Mouse (Mus musculus) adrenal gland, adult 8-10 months (tissue): ENCODE data around the gene Olfr303. TPM values are rescaled to one million over a fixed set of nuclear protein-coding genes. Genes with fewer than 3 reads are reported as not detected.
"Not testable (repeated sequence)": the region's sequence is repeated elsewhere in the genome, so short reads cannot be mapped to it uniquely, and the experiment has no call there.

Experiments used
- DNase-seq: peaks from one replicate; pipeline ENCODE4 v3.0.0; 2022
- total RNA-seq, 4 experiments: library from RNA; stranded (reverse); gene quantifications; 2 replicates each; pipeline ENCODE4 v1.2.4; 2022

Gene Olfr303
- not detected for total RNA-seq

- no peak for DNase-seq
These were observed at the start of gene Olfr303 for GRCm38 (mm10) chr7:86397689-86398088. Olfr303 (minus strand) TSS chr7:86397789.

- DNase-seq, result no peak
These were observed 6.0 kb upstream of the Olfr303 start, which contains the start of gene Olfr301 for GRCm38 (mm10) chr7:86403546-86403945. Olfr301 (plus strand) TSS chr7:86403846.

GRCm38 (mm10) chr7:86386558-86386957, 11.0 kb downstream of the Olfr303 start, which contains the start of gene Olfr304:
Olfr304 (minus strand) TSS chr7:86386658.
- DNase-seq, result no peak

- DNase-seq, result no peak
These were observed 11.8 kb downstream of the Olfr303 start for GRCm38 (mm10) chr7:86385769-86386168.

GRCm38 (mm10) chr7:86366828-86367227, 30.8 kb downstream of the Olfr303 start, which contains the start of gene Olfr305:
Olfr305 (minus strand) TSS chr7:86366928.
- DNase-seq, result no peak

- not testable (repeated sequence) for DNase-seq
These were observed 51.3 kb downstream of the Olfr303 start for GRCm38 (mm10) chr7:86346296-86346695.

- DNase-seq, result no peak
These were observed 53.3 kb downstream of the Olfr303 start for GRCm38 (mm10) chr7:86344253-86344652.

GRCm38 (mm10) chr7:86342881-86343565, 54.6 kb downstream of the Olfr303 start:
- no peak for DNase-seq

Other genes with a start within 250 kb of the Olfr303 start
- not detected for gene Vmn2r75, start 226.0 kb downstream of the Olfr303 start, total RNA-seq
- not detected for gene Vmn2r76, start 151.5 kb downstream of the Olfr303 start, total RNA-seq
- not detected for gene Olfr310, start 120.6 kb downstream of the Olfr303 start, total RNA-seq
- not detected for gene Olfr309, start 84.1 kb downstream of the Olfr303 start, total RNA-seq
- not detected for gene Olfr308, start 72.2 kb downstream of the Olfr303 start, total RNA-seq
- gene Olfr307, start 60.2 kb downstream of the Olfr303 start, total RNA-seq, result not detected
- gene Olfr305, start 30.9 kb downstream of the Olfr303 start, total RNA-seq, result not detected
- not detected for gene Olfr304, start 11.1 kb downstream of the Olfr303 start, total RNA-seq
- not detected for gene Olfr301, start 6.1 kb upstream of the Olfr303 start, total RNA-seq
- gene Olfr299, start 62.1 kb upstream of the Olfr303 start, total RNA-seq, result not detected
- gene Olfr298, start 94.7 kb upstream of the Olfr303 start, total RNA-seq, result not detected
- not detected for gene Olfr297, start 122.2 kb upstream of the Olfr303 start, total RNA-seq
- gene Olfr295, start 186.1 kb upstream of the Olfr303 start, total RNA-seq, result not detected
- gene Olfr294, start 218.9 kb upstream of the Olfr303 start, total RNA-seq, result not detected